Mouse (Mus musculus): ENCODE data around the gene Gm37240. TPM values are rescaled to one million over a fixed set of nuclear protein-coding genes. Genes with fewer than 3 reads are reported as not detected.

Gm37240 gene
- polyA plus RNA-seq, 1 experiment from 2014 or later, result 18.1 TPM

- no peak for TF ChIP-seq EP300 (optimal IDR thresholded peaks at IDR 0.05)
- ATAC-seq (ENCODE audit: low FRiP score, low TSS enrichment) (no peak), DNase-seq (ENCODE audit: low spot score) (no peak)
- WGBS, result 64% methylated on average over 4 of the region's 4 CpGs
- Histone ChIP-seq H3K4me1 (replicated peaks; ENCODE audit: control insufficient read depth, insufficient read depth) (no peaks in the 10 kb centered on the region), H3K36me3 (ENCODE audit: control insufficient read depth, insufficient read depth, low read length) (no peaks in the 10 kb centered on the region), H3K4me2 (replicated peaks; ENCODE audit: low read depth) (no peak overlapping the region), H3K9ac (ENCODE audit: low read length) (no peak overlapping the region), H3K4me3 (ENCODE audit: low read depth, low read length) (no peak overlapping the region), H3K27ac (replicated peaks) (no peak overlapping the region), H3K27me3 (ENCODE audit: control insufficient read depth, insufficient read depth, low read length) (no peaks in the 10 kb centered on the region), H3K9me3 (ENCODE audit: control insufficient read depth, low read length) (no peaks in the 10 kb centered on the region)
Measured at GRCm38 (mm10) chr3:85053526-85053925, 833.8 kb downstream of the Gm37240 start.

- no peak overlapping the region for H3K27ac ChIP-seq (replicated peaks)
- H3K9me3 ChIP-seq (ENCODE audit: control insufficient read depth, low read length), result no peaks in the 10 kb centered on the region
- no peak for DNase-seq (ENCODE audit: low spot score)
- no peaks in the 10 kb centered on the region for H3K27me3 ChIP-seq (ENCODE audit: control insufficient read depth, insufficient read depth, low read length)
- WGBS, result 66% methylated on average over 1 of the region's 1 CpGs
- TF ChIP-seq EP300 (optimal IDR thresholded peaks at IDR 0.05) (no peak), CTCF (IDR thresholded peaks at IDR 0.05; ENCODE audit: low read depth) (no peak)
- H3K36me3 ChIP-seq (ENCODE audit: control insufficient read depth, insufficient read depth, low read length), result no peaks in the 10 kb centered on the region
- H3K4me3 ChIP-seq (ENCODE audit: low read depth, low read length), result no peak overlapping the region
- no peaks in the 10 kb centered on the region for H3K4me1 ChIP-seq (replicated peaks; ENCODE audit: control insufficient read depth, insufficient read depth)
- H3K4me2 ChIP-seq (replicated peaks; ENCODE audit: low read depth), result no peak overlapping the region
- H3K9ac ChIP-seq (ENCODE audit: low read length), result no peak overlapping the region
- ATAC-seq (ENCODE audit: low FRiP score, low TSS enrichment), result no peak
Measured at GRCm38 (mm10) chr3:85052196-85052595, 835.1 kb downstream of the Gm37240 start.

GRCm38 (mm10) chr3:85048569-85048968, 838.7 kb downstream of the Gm37240 start:
- no peaks in the 10 kb centered on the region for H3K27me3 ChIP-seq (ENCODE audit: control insufficient read depth, insufficient read depth, low read length)
- no peak for DNase-seq (ENCODE audit: low spot score)
- H3K4me1 ChIP-seq (replicated peaks; ENCODE audit: control insufficient read depth, insufficient read depth), result no peaks in the 10 kb centered on the region
- WGBS, result 89% methylated on average over 5 of the region's 5 CpGs
- no peak for ATAC-seq (ENCODE audit: low FRiP score, low TSS enrichment)
- no peak overlapping the region for H3K9ac ChIP-seq (ENCODE audit: low read length)
- H3K27ac ChIP-seq (replicated peaks), result no peak overlapping the region
- H3K4me2 ChIP-seq (replicated peaks; ENCODE audit: low read depth), result no peak overlapping the region
- H3K36me3 ChIP-seq (ENCODE audit: control insufficient read depth, insufficient read depth, low read length), result no peaks in the 10 kb centered on the region
- TF ChIP-seq CTCF (IDR thresholded peaks at IDR 0.05; ENCODE audit: low read depth), result no peak
- no peak for TF ChIP-seq EP300 (optimal IDR thresholded peaks at IDR 0.05)
- H3K9me3 ChIP-seq (ENCODE audit: control insufficient read depth, low read length), result no peaks in the 10 kb centered on the region
- H3K4me3 ChIP-seq (ENCODE audit: low read depth, low read length), result no peak overlapping the region

GRCm38 (mm10) chr3:85043679-85044218, 843.6 kb downstream of the Gm37240 start:
- Histone ChIP-seq H3K4me1 (replicated peaks; ENCODE audit: control insufficient read depth, insufficient read depth) (no peaks in the 10 kb centered on the region), H3K27ac (replicated peaks) (no peak overlapping the region), H3K27me3 (ENCODE audit: control insufficient read depth, insufficient read depth, low read length) (no peaks in the 10 kb centered on the region), H3K36me3 (ENCODE audit: control insufficient read depth, insufficient read depth, low read length) (no peaks in the 10 kb centered on the region), H3K9me3 (ENCODE audit: control insufficient read depth, low read length) (no peaks in the 10 kb centered on the region), H3K4me3 (ENCODE audit: low read depth, low read length) (no peak overlapping the region), H3K9ac (ENCODE audit: low read length) (no peak overlapping the region), H3K4me2 (replicated peaks; ENCODE audit: low read depth) (no peak overlapping the region)
- no peak for TF ChIP-seq EP300 (optimal IDR thresholded peaks at IDR 0.05)
- no peak for TF ChIP-seq CTCF (IDR thresholded peaks at IDR 0.05; ENCODE audit: low read depth)
- DNase-seq (ENCODE audit: low spot score) (no peak), ATAC-seq (ENCODE audit: low FRiP score, low TSS enrichment) (no peak)
- 80% methylated on average over 8 of the region's 8 CpGs for WGBS

GRCm38 (mm10) chr3:85042126-85042525, 845.2 kb downstream of the Gm37240 start:
- H3K27ac ChIP-seq (replicated peaks), result no peak overlapping the region
- ATAC-seq (ENCODE audit: low FRiP score, low TSS enrichment) (no peak), DNase-seq (ENCODE audit: low spot score) (no peak)
- WGBS, result 92% methylated on average over 4 of the region's 4 CpGs
- no peaks in the 10 kb centered on the region for H3K36me3 ChIP-seq (ENCODE audit: control insufficient read depth, insufficient read depth, low read length)
- no peak overlapping the region for H3K9ac ChIP-seq (ENCODE audit: low read length)
- no peaks in the 10 kb centered on the region for H3K4me1 ChIP-seq (replicated peaks; ENCODE audit: control insufficient read depth, insufficient read depth)
- H3K4me3 ChIP-seq (ENCODE audit: low read depth, low read length), result no peak overlapping the region
- H3K4me2 ChIP-seq (replicated peaks; ENCODE audit: low read depth), result no peak overlapping the region
- H3K27me3 ChIP-seq (ENCODE audit: control insufficient read depth, insufficient read depth, low read length), result no peaks in the 10 kb centered on the region
- no peaks in the 10 kb centered on the region for H3K9me3 ChIP-seq (ENCODE audit: control insufficient read depth, low read length)
- TF ChIP-seq EP300 (optimal IDR thresholded peaks at IDR 0.05) (no peak), CTCF (IDR thresholded peaks at IDR 0.05; ENCODE audit: low read depth) (no peak)

- WGBS, result 82% methylated on average over 1 of the region's 1 CpGs
- no peaks in the 10 kb centered on the region for H3K4me1 ChIP-seq (replicated peaks; ENCODE audit: control insufficient read depth, insufficient read depth)
- no peaks in the 10 kb centered on the region for H3K27me3 ChIP-seq (ENCODE audit: control insufficient read depth, insufficient read depth, low read length)
- H3K36me3 ChIP-seq (ENCODE audit: control insufficient read depth, insufficient read depth, low read length), result no peaks in the 10 kb centered on the region
- H3K27ac ChIP-seq (replicated peaks), result no peak overlapping the region
- no peak for DNase-seq (ENCODE audit: low spot score)
- no peak overlapping the region for H3K9ac ChIP-seq (ENCODE audit: low read length)
- no peak overlapping the region for H3K4me2 ChIP-seq (replicated peaks; ENCODE audit: low read depth)
- TF ChIP-seq CTCF (IDR thresholded peaks at IDR 0.05; ENCODE audit: low read depth) (no peak), EP300 (optimal IDR thresholded peaks at IDR 0.05) (no peak)
- no peak overlapping the region for H3K4me3 ChIP-seq (ENCODE audit: low read depth, low read length)
- no peaks in the 10 kb centered on the region for H3K9me3 ChIP-seq (ENCODE audit: control insufficient read depth, low read length)
- ATAC-seq (ENCODE audit: low FRiP score, low TSS enrichment), result no peak
Measured at GRCm38 (mm10) chr3:85029141-85029540, 858.2 kb downstream of the Gm37240 start.
